In genomic region chr17:65735088-65735487, GRCm38 (mm10) we compare ENCODE assay signal across 18 mouse cellular contexts.
"Had no signal": no experiment of that assay in that cellular context is flagged by ENCODE, and none has a peak within 500 bp of the region (broad histone marks: within the 10 kb centered on the region; RNA-seq: fewer than 3 reads in every experiment).

No protein-coding gene starts in this region.

- H3K9ac ChIP-seq: liver, embryonic 13.5 days; neural tube, embryonic 12.5 days; neural tube, embryonic 15.5 days had no signal

- H3K4me1 ChIP-seq: liver, embryonic 13.5 days; neural tube, embryonic 12.5 days; neural tube, embryonic 15.5 days had no signal

- H3K36me3 ChIP-seq: liver, embryonic 13.5 days; neural tube, embryonic 12.5 days; neural tube, embryonic 15.5 days had no signal

- H3K9me3 ChIP-seq: liver, embryonic 13.5 days; neural tube, embryonic 12.5 days; neural tube, embryonic 15.5 days had no signal

- H3K27me3 ChIP-seq: liver, embryonic 13.5 days; neural tube, embryonic 12.5 days; neural tube, embryonic 15.5 days had no signal

- DNase-seq: kidney, adult 18-20 months; kidney, adult 9 months; kidney, postnatal 25 days; liver, embryonic 13.5 days; lung, adult 2 months; lung, postnatal 14 days; lung, postnatal 4 days; midbrain, embryonic 14.5 days; right cerebral cortex, adult 18-20 months; right cerebral cortex, postnatal 14 days; right cerebral cortex, postnatal 4 days; thymus, adult 2 months; thymus, postnatal 14 days; thymus, postnatal 4 days had no signal

- H3K27ac ChIP-seq: kidney, postnatal 0 days; liver, embryonic 13.5 days; neural tube, embryonic 12.5 days; neural tube, embryonic 15.5 days; stomach, postnatal 0 days had no signal

- H3K4me3 ChIP-seq: liver, embryonic 13.5 days; neural tube, embryonic 12.5 days; neural tube, embryonic 15.5 days had no signal
